Mouse (Mus musculus) G1E (cell line): ENCODE results near the gene Npw.

Source experiments
- CTCF ChIP-seq: IDR thresholded peaks from 2 replicates; pipeline ENCODE4 v1.5.1; 2012; ENCODE audit warnings: low read depth, low read length, inconsistent platforms, mixed read lengths
- GATA1 ChIP-seq: IDR thresholded peaks from 2 replicates; pipeline ENCODE4 v1.6.1; 2012; ENCODE audit warnings: borderline replicate concordance, low read length, inconsistent platforms, mixed read lengths
- POLR2AphosphoS5 ChIP-seq: IDR thresholded peaks from 2 replicates; pipeline ENCODE4 v1.6.1; 2012; ENCODE audit warnings: low read depth, low read length, inconsistent platforms; ENCODE audit not compliant: insufficient replicate concordance
- TAL1 ChIP-seq: conservative IDR thresholded peaks from 2 replicates; pipeline ENCODE4 v1.6.1; 2012; ENCODE audit warnings: low read depth, low read length, inconsistent platforms, mixed read lengths

- no peak for TF ChIP-seq CTCF
- TF ChIP-seq TAL1, result no peak
- no peak for TF ChIP-seq POLR2AphosphoS5
- TF ChIP-seq GATA1, result no peak
Measured at GRCm38 (mm10) chr17:24650070-24650616, 8.1 kb downstream of the Npw start, which contains the start of gene Slc9a3r2.
